Mouse (Mus musculus) left cerebral cortex, postnatal 14 days (tissue): Measurements from ENCODE around the gene 4931422A03Rik. TPM values are rescaled to one million over a fixed set of nuclear protein-coding genes. Genes with fewer than 3 reads are reported as not detected.
"Not testable (repeated sequence)": the region's sequence is repeated elsewhere in the genome, so short reads cannot be mapped to it uniquely, and the experiment has no call there.

Source experiments
- DNase-seq, 2 experiments: peaks; one replicate each; pipeline ENCODE4 v3.0.0; 2021 to 2022; ENCODE audit warnings: low spot score in 2 of 2, mixed read lengths in 1 of 2
- intact Hi-C: fragments of 180-260 bp; cut with DNase I; formaldehyde crosslinking; loops from one replicate; pipeline ENCODE4 v1.15.1; 2025
- total RNA-seq, 2 experiments: library from RNA; stranded (reverse); gene quantifications; 2 replicates each; pipeline ENCODE4 v1.2.3; 2021

4931422A03Rik gene
- total RNA-seq, 2 experiments from 2014 or later, result not detected

GRCm38 (mm10) chr2:104032056-104032455 is 3.9 kb upstream of the 4931422A03Rik start:
- no peak for DNase-seq
- intact Hi-C loops, result loop anchor here (10.0 kb wide), 2 partner anchors 93 to 393 kb away; partner anchors contain the start of gene A930018P22Rik

GRCm38 (mm10) chr2:104030381-104030780 is 2.2 kb upstream of the 4931422A03Rik start:
- DNase-seq, result no peak
- intact Hi-C loops, result loop anchor here (10.0 kb wide), 2 partner anchors 94 to 394 kb away; partner anchors contain the start of gene A930018P22Rik

GRCm38 (mm10) chr2:104029074-104029473 is 913 bp upstream of the 4931422A03Rik start:
- DNase-seq, result no peak
- intact Hi-C loops, result no loop called here

DNA sequence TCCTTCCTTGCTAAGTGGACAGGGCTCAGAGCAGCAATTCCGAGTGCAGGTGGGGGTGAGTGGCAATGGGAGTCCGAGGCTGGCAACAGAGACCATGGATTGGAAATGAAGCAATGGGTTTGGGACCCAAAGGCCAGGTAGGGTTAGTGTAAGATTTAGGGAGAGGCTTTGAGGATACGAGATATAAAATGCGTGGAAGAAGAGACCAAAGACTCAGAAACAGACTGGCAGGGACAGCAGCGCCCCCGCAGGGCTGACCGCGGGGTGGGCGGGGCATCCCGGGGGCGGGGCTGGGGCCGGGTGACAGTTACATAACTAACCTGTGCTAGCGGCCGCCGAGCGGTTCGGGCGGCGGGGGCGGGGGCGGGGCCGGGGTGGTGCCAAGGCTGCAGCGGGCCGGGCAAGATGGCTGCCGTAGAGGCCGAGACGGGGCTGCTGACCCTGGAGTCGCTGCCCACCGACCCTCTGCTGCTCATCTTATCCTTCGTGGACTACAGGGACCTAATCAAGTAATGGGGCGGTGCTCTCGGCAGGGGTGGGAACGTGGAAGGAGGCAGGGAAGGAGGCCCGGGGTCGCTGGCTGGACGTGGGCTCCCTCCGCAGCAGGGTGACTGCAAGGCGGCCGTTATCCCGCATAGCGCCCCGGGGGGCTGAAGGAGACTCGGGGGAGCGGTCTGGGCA is 563 bp downstream of the 4931422A03Rik start, which contains the start of gene Fbxo3:
Gene Fbxo3, plus strand, starts transcription at position 264 of the 681 bp plus-strand sequence.
- intact Hi-C loops, result no loop called here
- DNase-seq, result peak; percentile 71 to 77

DNA sequence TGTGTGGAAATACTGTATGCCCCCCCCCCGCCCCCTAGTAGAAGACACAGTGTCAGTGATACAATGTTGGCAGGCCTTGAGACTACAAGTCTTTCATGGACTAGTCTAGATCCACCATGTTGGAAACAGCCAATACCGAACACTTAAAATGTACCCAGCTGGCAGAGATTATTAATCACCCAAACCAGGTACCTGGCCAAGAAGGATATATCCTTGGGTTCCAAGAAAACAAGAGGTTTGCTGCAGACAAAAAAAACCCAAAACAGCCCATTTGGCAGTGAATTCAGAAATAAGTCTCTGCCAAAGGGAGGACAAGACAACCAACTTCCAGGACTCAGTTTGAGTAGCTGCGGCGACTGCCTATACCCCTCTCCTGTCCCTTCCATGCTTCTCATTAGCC is 3.5 kb downstream of the 4931422A03Rik start:
- no peak for DNase-seq
- intact Hi-C loops, result no loop called here

DNA sequence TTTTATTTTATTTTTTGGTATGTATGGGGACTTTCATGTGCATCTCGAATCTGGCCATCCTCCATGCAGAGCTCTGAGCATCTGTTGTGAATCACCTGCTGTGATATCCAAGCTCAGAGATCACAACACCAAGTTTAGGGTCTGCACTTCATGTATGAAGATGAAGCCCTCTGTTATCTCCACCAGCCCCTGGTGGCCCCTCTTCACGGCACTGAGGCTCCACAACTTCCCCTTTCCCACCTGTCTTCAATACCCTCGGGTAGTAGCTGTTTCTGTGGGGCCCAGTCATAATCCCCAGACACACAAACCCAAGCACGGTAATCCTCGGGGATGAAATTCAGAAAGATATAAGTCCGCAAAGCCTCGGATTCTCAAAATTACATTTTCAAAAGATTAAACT is 5.1 kb downstream of the 4931422A03Rik start:
- no peak for DNase-seq
- intact Hi-C loops, result no loop called here

DNA sequence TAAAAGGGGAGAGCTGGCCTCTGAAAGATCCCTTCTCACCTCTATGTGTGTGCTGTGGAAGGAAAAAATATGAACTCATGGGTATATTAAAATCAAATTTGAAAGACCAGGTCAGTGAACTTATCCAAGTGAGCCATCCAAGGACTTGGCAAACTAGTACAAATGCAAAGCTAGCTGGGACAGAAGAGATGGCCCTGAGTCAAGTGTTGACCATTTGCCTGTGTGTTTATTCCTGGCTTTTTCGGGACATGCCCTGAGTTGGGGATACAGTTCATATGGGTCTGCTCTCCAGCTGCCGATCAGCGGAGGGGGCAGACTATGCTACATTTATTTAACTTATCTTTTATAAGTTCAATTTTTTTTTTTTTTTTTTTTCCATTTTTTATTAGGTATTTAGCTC is 19.3 kb downstream of the 4931422A03Rik start:
- DNase-seq, intact Hi-C loops: not testable (repeated sequence)

DNA sequence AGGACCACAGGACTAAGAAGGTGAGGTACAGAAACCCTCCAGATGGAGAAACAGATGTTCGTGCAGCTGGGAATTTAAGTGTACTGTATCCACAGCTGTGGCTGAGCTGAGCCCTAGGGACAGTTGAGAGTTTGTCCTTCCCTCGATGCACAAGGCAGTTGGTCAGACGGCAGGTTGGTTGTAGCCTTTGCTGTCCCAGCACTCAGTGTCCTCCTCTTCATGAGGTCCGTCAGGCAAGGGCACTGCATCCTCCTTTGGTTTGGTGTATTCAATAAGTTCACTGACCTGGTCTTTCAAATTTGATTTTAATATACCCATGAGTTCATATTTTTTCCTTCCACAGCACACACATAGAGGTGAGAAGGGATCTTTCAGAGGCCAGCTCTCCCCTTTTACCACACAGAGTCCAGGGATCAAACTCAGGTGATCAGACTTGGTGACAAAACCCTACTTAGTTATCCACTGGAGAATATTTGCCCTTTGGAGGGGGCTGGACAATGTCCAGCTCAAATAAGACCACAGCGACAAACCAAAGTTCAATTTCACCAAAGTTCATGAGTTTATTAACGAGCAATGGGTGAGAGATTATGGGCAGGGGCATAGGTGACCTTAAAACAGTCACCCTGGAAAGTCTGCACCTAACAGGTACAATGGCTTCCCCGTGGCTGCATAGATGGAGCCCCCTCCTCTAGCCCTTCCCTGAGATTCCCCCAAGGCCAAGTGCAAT is 20.2 kb downstream of the 4931422A03Rik start:
- DNase-seq, result no peak
- intact Hi-C loops, result no loop called here

- intact Hi-C loops, result no loop called here
These were observed 25.3 kb downstream of the 4931422A03Rik start for GRCm38 (mm10) chr2:104002711-104003413.

DNA sequence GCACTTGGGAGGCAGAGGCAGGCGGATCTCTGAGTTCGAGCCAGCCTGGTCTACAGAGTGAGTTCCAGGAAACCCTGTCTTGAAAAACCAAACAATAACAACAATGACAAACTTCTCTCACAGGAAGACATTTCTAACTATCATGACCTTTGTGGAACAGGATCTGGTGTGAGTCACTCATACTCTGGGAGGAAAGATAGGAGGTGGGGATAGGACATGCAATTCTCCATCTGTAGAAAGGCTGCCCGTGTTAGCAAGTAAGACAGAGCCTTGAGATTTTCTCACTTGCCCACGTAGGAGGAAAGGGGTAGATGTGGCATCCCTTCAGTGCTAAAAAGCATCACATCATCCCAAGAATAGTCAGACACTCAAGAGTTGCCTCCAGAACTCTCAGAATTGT is 26.3 kb downstream of the 4931422A03Rik start:
- intact Hi-C loops, result no loop called here
- DNase-seq, result no peak

More at GRCm38 (mm10) chr2:104002711-104003413, 25.3 kb downstream of the 4931422A03Rik start:
- DNase-seq, result peak; percentile 81 to 89

- DNase-seq, result peak in 1 of 2 experiments; percentile 28
- intact Hi-C loops, result no loop called here
These were observed 27.1 kb downstream of the 4931422A03Rik start for GRCm38 (mm10) chr2:104001076-104001475.

- intact Hi-C loops, result loop anchor here (10.0 kb wide), 1 partner anchor 198 kb away; the partner anchor contains the start of gene Caprin1
- DNase-seq, result no peak
These were observed 35.4 kb downstream of the 4931422A03Rik start for GRCm38 (mm10) chr2:103992618-103993332.

GRCm38 (mm10) chr2:103992162-103992561 is 36.0 kb downstream of the 4931422A03Rik start:
- intact Hi-C loops, result loop anchor here (10.0 kb wide), 1 partner anchor 197 kb away; the partner anchor contains the start of gene Caprin1
- no peak for DNase-seq

DNA sequence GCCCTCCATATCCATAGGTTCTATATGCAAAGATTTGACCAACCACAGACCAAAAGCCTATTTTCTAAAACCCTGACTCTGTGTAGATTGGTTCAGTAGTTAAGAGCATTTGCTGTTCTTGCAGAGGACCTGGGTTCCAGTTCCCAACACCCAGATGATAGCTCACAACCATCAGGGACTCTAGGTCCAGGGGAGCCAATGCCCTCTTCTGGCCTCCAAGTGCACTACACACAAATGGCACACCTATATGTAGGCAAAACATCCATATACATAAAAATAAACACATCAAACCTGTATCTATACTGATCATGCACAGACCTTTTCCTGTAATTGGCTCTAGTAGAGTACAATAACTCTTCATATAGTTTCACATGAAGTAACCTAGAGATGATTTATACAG is 36.9 kb downstream of the 4931422A03Rik start:
- intact Hi-C loops, result loop anchor here (10.0 kb wide), 1 partner anchor 197 kb away; the partner anchor contains the start of gene Caprin1
- no peak for DNase-seq

- DNase-seq, result no peak
- intact Hi-C loops, result loop anchor here (10.0 kb wide), 1 partner anchor 195 kb away; the partner anchor contains the start of gene Caprin1
These were observed 38.4 kb downstream of the 4931422A03Rik start for GRCm38 (mm10) chr2:103989724-103990123.

- DNase-seq, intact Hi-C loops: not testable (repeated sequence)
These were observed 40.6 kb downstream of the 4931422A03Rik start for GRCm38 (mm10) chr2:103987595-103987994.

DNA sequence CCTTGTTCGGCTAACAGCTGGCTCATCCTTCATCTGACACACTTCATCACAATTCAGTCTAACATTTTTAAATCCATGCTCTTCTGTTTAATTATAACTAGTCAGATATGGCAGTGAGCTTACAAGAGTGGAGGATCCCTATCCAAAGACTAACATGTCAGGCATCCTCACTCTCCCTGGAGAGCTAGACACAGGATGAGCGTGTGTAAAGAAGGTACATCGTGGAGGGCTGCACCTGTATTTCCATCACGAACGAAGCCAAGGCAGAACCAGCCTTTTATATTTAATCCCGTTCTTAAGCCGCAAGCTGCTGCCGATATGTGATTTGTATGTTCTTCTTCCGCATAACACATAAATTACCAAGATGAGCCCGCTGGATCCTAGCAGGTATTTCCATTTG is 45.0 kb downstream of the 4931422A03Rik start:
- DNase-seq, result no peak
- intact Hi-C loops, result no loop called here

DNA sequence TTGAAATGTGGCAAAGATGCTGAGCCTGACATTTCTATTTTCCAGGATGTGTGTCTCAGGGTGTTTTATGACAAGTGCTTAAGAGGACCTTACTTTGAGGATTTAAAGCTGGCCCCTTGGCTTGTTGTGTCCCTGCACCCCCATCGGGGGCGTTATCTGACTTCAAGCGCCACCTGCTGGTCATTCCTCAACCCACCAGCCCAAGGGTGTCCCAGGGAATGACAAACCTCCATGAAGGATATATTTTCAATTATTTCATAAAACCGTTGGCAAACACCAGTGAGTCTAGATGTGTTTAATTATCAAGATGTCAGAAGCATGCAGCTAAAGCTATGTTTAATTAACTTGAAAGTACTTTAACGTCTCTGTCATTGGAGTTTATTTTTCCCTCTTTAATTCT is 45.9 kb downstream of the 4931422A03Rik start:
- peak; percentile 58 to 77 for DNase-seq
- intact Hi-C loops, result loop anchor here (1.0 kb wide), 1 partner anchor 110 kb away; no protein-coding TSS in a partner anchor

- intact Hi-C loops, result no loop called here
- DNase-seq, result no peak
These were observed 50.4 kb downstream of the 4931422A03Rik start for GRCm38 (mm10) chr2:103977716-103978115.
